Mouse (Mus musculus) mouse embryonic stem cell (cell line): ENCODE measurements at regions not wholly inside any gene's neighbourhood (a gene's known extent, or its start where the extent isn't known, plus 50 kb on each side); places are given as distances from the start of the nearest gene placed in this dataset.

Source experiments
- in situ Hi-C, 2 experiments: fragments of 300-500 bp; cut with MboI; formaldehyde crosslinking; loops; 1 replicate in 1 of 2; 3 replicates in 1 of 2; pipeline ENCODE4 v1.14.3; 2019 to 2020; ENCODE audit warnings: low sequenced_read_pairs in 2 of 2, low pct_unique_long_range_greater_than_20kb in 1 of 2, mixed read lengths in 1 of 2; ENCODE audit not compliant: unreplicated experiment in 1 of 2

- in situ Hi-C loops, result no loop called here
Measured at GRCm38 (mm10) chr2:171493741-171494140, 549.5 kb downstream of the Cbln4 start.

DNA sequence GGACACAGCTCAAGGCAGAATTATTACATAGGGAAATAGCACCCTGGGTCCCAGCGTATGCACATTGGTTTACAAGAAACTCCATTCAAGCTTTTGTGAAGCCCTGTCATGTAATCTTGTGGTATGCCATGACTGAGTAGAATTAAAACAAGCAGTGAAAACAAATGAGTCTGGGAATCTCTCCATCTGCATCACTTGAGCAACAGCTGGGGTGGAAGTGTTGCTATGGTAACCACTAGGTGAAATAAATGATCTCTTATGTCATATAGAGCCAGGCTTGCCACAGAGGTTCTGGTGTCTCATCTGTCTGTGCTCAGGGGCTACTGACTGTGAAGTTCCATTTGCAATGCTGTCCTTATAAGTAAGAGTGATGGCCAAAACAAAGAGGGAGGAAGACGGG, 556.0 kb downstream of the Cbln4 start:
- in situ Hi-C loops, result no loop called here

GRCm38 (mm10) chr2:171453241-171453640, 590.0 kb downstream of the Cbln4 start:
- in situ Hi-C loops, result no loop called here

GRCm38 (mm10) chr2:171406057-171406456, 637.2 kb downstream of the Cbln4 start:
- in situ Hi-C loops, result no loop called here

DNA sequence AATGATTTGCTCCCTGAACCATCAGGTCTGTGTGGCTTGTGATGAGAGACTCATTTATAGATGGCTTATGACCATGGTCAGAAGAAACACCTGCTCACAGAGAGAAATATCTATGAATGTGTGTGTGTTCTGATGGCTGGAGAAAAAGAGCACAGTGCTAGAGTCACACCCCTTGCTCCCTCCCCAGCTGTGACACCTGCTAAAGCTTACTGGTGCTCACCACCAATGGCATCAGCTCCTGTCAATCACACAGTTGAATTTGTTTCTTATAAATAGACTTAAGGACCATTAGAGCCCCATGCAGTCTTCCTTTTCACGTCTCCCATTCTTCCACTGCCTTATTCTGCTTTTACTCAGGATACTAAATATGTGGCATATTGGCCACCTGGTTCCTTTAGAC, 654.3 kb downstream of the Cbln4 start:
- in situ Hi-C loops, result no loop called here

DNA sequence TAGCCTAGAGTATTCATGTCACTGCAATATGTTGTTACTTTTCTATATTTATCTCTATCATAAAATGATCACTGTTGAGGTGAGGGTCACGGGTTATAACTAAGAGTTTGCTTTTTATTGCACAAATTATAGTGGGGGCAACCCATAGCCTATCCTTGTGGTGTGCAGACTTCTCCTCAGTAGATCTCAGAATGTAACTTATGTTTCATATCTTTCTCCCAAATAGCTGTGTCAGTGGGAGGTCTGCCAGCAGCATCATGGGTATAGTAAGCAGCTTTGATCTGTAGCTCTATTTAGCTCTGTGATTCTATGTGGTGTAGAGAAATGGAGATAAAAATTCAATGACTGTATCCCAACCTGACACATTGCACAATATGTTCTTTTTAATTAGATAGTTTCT, 641.9 kb downstream of the Dok5 start:
- in situ Hi-C loops, result loop anchor here in 1 of 2 experiments (25.0 kb wide), 1 partner anchor 461 kb away; no protein-coding TSS in a partner anchor

- in situ Hi-C loops, result loop anchor here in 1 of 2 experiments (25.0 kb wide), 1 partner anchor 461 kb away; no protein-coding TSS in a partner anchor
Measured at GRCm38 (mm10) chr2:171373016-171373415, 641.4 kb downstream of the Dok5 start.

DNA sequence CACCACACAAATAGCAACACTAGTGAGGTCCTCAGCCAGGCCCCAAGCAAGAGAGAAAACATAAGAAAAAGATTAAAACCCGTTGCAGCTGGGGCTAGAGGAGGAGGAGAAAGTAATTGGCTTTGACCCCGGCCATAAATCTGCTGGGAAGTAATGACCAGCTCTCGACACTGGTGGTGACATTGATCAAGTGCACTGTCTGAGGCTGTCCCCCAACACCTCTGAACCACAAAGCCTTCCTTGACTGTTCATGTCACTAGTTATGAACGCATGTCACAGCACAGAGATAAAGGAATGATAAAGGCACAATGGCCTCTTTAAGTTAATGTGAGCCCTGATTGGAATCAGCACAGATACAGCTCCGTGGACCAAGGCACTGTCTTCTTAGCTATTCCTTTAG, 640.1 kb downstream of the Dok5 start:
- in situ Hi-C loops, result loop anchor here in 1 of 2 experiments (25.0 kb wide), 1 partner anchor 459 kb away; no protein-coding TSS in a partner anchor

- in situ Hi-C loops, result loop anchor here in 1 of 2 experiments (25.0 kb wide), 1 partner anchor 453 kb away; no protein-coding TSS in a partner anchor
Measured at GRCm38 (mm10) chr2:171365553-171365952, 633.9 kb downstream of the Dok5 start.

DNA sequence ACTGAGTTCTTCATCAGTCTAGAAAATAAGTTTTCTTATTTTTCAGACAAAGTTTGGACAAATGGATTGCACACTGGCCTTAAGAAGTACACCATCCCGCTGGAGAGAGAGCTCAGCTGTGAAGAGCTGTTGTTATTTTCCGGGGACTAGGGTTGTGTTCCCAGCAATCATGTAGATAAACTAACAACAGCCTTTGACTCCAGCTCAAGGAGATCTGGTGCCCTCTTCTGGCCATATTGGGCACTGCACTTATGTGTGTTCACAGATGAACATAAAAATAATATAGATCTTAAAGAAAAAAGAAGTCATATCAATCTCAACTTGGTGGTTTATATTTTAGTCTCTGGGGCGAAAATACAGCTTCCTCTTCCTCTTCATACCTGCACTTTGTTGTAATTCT, 633.0 kb downstream of the Dok5 start:
- in situ Hi-C loops, result loop anchor here in 1 of 2 experiments (25.0 kb wide), 1 partner anchor 452 kb away; no protein-coding TSS in a partner anchor

GRCm38 (mm10) chr2:171363381-171363780, 631.8 kb downstream of the Dok5 start:
- in situ Hi-C loops, result loop anchor here in 1 of 2 experiments (25.0 kb wide), 1 partner anchor 451 kb away; no protein-coding TSS in a partner anchor

DNA sequence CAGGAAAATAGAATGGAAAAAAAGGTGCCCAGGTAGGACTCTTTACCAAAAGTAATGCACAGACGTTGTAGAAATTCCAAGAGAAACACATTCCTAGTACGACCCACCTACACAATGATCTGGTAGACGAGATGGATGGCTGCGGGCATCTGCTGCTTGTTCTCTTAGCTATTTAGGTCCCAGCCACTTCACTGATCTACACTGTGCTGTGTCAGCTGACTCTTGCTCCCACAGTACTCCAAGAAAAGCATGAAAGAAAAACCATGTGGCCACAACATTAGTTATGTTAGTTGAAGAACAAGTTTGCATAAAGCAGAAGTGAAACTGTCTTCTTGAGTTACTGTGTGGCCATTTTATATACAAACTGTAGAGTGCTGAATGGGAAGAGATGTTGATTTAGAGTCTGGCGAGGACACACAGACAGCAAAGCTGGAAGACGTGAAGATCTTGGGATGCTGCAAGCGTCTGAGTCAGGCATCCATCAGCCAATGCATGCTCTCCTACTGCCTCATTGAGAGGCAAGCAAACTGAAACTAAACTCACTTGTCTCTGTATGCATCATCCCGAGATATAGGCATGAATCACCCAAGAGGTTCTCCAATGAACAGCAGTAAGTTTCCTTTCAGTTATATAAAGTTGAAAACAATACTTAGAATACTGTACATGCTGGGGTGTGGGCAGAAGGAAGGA, 626.6 kb downstream of the Dok5 start:
- in situ Hi-C loops, result loop anchor here in 1 of 2 experiments (25.0 kb wide), 1 partner anchor 446 kb away; no protein-coding TSS in a partner anchor

DNA sequence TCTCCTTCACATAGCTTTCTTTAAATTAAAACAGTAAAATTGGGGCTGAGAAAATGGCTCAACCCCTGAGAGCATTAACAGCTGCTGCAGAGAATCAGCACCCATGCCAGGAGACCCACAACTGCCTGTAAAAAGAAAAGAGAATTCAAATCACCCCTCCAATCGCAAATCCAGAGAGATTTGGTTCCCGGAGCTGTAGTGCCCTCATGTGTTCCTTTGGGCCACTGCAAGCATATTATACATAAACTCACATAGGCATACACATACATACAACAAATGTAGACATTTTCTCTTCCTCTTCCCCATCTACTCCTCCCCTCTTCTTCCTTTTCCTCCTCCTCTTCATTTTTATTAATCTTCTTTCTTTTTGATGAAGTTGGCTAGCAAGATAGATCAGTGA, 616.5 kb downstream of the Dok5 start:
- in situ Hi-C loops, result loop anchor here in 1 of 2 experiments (25.0 kb wide), 1 partner anchor 436 kb away; no protein-coding TSS in a partner anchor

DNA sequence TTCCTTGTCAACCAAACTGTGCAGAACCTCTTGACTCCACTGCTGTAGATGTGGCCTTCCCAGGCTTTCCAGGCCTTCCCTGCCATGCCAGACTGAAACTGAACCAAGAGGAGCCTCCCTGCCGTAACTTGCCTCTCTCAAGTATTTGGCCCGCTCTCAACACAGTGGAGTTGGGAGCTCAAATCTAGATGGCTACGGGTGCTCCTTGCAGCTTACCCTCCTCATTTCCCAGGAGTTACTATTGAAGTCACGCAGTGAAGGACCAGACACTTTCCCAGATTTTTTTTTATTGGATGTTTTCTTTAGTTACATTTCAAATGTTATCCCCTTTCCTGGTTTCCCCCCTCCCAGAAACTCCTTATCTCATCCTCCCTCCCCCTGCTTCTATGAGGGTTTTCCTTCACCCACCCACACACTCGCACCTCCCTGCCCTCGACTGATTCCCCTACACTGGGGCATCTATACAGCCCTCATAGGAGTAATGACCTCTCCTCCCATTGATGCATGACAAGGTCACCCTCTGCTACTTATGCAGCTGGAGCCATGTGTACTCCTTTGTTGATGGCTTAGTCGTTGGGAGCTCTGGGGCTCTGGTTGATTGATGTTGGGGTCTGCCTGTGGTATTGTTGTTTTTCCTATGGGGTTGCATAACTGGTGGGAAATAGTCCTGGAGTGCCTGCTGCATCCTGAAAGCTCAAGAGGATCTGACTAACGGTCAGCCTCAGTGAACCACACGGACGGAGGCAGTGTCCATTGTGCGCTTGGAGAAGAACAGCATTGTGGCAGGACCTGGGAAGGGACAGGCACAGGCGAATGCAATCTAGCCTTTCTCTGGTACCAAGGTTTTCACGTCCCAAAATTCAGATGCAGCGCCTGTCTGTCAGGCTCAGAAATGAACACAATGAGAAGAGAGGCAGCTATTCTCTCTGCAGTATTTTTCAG, 602.5 kb downstream of the Dok5 start:
- in situ Hi-C loops, result loop anchor here in 1 of 2 experiments (25.0 kb wide), 1 partner anchor 422 kb away; no protein-coding TSS in a partner anchor

DNA sequence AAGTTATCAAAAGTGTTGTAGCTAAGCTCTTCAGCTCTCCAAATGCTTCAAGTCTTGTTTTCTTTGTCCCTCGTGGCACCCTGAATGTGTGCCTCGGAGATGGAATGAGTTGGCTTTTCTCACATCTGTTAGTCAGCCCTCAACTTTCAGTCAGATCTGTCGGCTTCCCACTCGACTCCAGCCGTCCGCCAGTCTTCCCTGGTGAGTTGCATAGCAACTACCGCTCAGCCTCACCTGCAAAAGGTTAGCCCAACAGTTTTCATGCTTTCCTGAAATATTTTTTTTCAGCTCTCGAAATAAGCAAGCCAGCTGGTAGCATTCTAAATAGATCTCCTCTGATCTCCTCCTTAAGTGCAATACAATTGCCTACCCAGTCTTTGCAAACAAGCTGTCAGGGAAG, 601.2 kb downstream of the Dok5 start:
- in situ Hi-C loops, result loop anchor here in 1 of 2 experiments (25.0 kb wide), 1 partner anchor 421 kb away; no protein-coding TSS in a partner anchor

DNA sequence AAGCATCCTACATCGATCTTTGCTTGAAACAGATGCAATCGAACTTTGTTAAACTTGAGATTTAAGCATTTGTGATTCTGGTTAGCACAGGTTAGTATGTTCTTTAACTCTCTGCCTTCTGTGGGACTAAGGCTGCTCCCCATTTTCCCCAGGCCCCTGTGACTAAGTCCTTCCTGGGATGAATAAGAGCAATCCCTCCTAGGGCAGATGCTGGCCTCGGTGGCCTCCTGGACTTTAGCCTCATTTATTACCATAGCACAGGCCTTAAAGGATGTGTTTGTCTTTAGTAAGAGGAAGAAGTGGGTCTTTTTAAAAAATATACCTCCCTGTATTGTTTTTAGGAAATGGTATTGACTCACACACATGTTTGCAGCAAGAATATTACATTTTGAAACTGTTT, 599.9 kb downstream of the Dok5 start:
- in situ Hi-C loops, result loop anchor here in 1 of 2 experiments (25.0 kb wide), 1 partner anchor 419 kb away; no protein-coding TSS in a partner anchor

DNA sequence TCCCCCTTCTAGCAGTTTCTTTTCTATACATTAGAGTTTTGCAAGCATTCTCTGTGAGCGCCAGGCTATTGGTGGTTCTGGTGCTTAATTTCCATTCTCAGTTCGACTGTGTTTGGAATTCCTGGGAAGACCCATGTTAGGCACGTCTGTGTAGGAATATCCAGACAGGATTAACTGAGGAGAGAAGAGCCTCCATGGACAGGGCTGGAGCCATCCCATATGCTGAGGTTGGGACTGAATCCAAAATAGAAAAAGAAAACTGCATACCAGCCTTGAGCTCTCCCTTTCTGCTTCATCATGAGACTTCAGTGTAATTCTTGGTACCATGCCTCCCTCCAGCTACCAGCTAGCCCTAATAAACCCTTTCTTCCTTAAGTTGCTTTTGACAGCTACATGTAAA, 595.3 kb downstream of the Dok5 start:
- in situ Hi-C loops, result loop anchor here in 1 of 2 experiments (25.0 kb wide), 1 partner anchor 415 kb away; no protein-coding TSS in a partner anchor

DNA sequence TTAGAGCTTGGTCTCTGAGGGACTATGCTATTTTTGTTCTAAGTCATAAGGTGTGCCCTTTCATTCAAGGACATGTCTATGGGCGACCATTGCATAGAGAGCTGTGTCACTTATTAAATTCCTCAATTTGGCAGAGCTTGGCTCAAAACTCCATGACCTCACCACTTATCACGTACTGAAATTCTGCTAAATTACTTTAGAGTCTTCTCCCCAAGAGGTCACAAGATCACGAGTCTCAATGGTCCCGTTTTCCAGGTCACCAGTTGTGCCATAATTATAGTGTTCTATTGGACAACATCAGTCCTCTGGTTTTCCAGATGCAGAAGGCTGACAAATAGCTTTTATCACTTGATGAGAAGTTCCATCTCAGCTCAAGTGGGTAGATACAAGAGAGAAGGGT, 576.9 kb downstream of the Dok5 start:
- in situ Hi-C loops, result no loop called here

DNA sequence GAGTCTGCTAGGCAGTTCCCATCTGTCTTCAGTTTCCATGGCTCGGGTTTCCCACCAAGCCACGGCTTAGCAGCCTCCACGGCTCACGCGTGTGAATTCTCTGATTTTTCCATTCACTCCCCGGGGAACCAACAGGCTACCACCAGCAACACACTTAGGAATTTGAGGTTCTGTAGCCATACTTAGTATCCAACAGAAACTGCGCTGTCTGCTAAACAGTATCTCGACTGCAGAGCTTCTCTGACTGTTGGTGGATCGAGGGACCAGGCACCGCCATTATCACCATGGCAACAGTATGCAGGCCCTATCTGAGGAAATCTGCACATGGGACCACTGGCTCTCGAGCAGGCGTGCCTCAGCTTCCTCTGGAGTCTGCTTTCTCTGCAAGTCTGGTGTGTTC, 574.4 kb downstream of the Dok5 start:
- in situ Hi-C loops, result no loop called here
